Mouse (Mus musculus): Measurements from ENCODE around the gene Sppl2c.

The Sppl2c gene

DNA sequence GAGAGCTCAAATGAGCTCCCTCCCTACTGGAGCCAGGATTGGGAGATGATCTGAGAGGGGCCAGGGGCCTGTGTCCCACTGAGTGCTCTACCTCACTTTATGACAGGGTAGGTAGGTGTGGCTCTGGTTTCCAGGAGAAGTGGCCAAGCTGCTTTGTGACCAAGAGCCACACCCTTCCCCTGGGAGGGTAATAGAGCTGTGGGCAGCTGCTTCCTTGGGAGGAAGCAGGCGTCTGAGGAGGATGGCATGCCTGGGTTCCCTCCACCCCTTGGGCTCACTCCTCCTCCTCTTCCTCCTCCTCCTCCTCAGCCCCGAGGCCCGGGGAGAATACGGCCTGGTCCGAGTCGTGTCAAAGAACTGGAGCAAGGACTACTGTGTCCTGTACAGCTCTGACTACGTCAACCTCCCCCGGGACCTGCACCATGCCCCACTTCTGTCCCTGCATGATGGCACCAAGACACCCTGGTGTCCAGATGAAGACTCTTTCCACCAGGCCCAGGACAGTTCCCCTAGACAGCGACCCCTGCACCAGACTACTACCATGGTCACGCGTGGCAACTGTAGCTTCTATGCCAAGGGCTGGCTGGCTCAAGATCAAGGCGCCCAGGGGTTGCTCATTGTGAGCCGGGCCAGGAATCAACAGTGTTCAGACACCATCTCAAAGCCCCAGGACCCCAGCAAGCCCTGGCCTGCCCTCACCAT is at the start of gene Sppl2c:
Gene Sppl2c (plus strand): TSS at position 193 of the 702 bp plus-strand sequence.
- DNase-seq (ENCODE audit: low read depth, low spot score): no peak

DNA sequence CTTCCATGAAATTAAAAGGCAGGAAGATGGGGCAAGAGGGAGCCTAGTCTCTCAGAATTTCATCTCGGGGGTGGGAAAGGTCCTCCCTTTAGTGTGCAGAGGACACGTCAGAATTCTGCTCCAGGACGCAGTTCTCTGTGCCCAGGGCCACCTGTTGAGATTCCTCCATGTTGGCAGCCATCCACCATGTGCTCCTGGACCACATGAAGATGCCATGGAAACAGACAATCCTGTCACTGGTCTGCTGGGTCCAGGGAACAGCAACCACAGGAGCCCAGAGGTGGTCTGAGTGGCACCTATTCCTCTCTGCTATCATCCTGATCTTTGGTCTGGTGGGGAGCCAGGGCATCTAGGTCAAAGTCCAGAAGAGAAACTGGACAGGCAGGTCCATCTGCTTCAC is 47.2 kb upstream of the Sppl2c start:
- no peak for DNase-seq (ENCODE audit: low read depth, low spot score)

- no peak for DNase-seq (ENCODE audit: low read depth, low spot score)
These were observed 41.2 kb upstream of the Sppl2c start for GRCm38 (mm10) chr11:104144930-104145329.

DNA sequence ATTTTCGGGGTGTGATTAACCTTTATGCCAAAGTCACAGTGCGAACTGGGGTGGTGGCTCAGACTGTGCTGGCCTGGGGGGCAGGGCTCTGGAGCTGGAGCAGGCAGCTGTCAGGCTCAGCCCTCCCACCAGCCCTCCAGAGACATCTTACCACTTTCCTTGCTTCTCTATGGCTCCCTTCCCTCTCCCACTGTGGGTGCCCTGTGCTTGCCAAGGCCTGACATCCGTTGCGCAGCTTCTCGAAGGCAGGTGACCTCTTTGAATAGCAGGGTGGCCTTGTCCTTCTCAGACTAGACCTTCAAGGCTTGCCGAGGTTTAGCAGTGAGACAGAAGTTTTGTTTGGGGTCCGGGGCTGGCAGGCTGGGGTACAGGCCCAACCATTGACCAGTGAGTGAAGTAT is 37.3 kb upstream of the Sppl2c start:
- DNase-seq (ENCODE audit: low read depth, low spot score): no peak

- no peak for DNase-seq (ENCODE audit: low read depth, low spot score)
These were observed 35.2 kb upstream of the Sppl2c start for GRCm38 (mm10) chr11:104150911-104151310.

DNA sequence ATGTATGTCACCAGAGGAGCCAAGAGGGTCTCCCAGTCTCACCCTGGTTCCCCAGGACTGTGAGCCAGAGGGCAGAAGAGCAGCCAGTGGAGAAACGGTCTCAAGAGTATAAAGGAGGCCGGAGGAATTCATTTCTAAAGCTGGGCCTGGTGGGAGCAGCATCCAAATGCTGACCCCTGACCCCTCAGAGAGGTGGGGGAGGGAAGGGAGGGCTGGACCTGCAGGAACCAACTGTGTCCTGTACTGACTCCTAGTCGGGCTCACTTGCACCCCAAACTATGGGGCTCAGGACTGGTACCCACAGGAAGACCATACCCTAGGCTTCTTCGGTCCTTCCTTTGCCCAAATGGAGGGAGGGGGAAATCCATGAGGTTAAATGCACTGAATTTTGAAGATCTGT is 31.8 kb upstream of the Sppl2c start:
- DNase-seq (ENCODE audit: low read depth, low spot score): no peak

DNA sequence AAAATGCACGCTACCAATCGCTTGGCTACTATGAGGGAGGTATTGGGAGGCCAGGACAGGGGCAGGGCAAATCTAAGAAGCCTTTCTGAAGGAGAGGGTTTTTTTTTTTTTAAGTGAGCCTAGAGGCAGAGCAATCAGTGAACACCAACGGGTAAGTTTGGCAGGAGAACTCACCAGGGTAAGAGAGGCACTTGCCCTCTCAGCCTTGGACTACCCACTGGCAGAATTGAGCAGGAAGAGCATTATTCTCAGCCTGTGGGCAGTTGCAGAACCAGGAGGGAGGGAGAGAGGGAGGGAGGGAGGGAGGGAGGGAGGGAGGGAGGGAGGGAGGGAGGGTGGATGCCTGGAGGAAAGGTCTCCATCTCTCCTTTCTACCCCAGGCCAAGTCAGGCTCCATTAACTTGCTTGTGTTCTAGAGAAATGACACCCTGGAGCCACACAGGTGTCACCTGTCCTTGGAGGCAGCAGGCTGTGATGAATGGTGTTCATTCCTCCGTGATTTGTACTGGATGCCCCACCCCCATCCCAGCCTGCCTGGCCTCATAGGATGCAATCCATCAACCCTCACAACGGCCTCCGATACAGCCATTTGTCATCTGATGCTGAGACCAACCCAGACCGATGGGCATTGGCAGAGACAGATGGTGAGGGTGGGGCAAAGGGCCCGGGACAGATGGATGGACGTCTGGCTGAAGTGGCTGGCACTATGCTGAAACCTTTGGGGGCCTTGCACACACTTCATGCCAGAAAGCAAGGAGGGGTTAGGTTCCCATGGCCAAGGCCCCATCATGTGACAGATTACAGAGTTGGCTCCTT is 31.1 kb upstream of the Sppl2c start:
- no peak for DNase-seq (ENCODE audit: low read depth, low spot score)

DNA sequence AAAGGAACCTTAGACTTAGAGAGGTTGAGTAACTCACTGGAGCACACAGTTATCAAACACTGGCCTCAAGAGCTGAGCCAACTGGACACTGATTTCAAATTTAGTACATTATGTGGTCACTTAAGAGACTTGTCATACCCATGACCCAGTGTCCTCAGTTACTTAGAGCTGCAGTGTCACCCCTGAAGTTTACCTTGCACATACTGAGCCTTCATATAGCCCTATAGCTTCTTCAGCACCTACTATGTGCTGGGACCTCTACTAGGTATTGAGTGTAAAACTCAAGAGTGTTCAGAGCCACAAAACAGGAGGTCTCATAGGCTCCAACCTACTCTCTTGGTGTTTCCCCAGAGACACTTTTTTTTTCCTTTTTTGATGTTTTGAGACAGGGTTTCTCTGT is 30.2 kb upstream of the Sppl2c start:
- no peak for DNase-seq (ENCODE audit: low read depth, low spot score)

GRCm38 (mm10) chr11:104156391-104156790 is 29.7 kb upstream of the Sppl2c start:
- no peak for DNase-seq (ENCODE audit: low read depth, low spot score)

DNA sequence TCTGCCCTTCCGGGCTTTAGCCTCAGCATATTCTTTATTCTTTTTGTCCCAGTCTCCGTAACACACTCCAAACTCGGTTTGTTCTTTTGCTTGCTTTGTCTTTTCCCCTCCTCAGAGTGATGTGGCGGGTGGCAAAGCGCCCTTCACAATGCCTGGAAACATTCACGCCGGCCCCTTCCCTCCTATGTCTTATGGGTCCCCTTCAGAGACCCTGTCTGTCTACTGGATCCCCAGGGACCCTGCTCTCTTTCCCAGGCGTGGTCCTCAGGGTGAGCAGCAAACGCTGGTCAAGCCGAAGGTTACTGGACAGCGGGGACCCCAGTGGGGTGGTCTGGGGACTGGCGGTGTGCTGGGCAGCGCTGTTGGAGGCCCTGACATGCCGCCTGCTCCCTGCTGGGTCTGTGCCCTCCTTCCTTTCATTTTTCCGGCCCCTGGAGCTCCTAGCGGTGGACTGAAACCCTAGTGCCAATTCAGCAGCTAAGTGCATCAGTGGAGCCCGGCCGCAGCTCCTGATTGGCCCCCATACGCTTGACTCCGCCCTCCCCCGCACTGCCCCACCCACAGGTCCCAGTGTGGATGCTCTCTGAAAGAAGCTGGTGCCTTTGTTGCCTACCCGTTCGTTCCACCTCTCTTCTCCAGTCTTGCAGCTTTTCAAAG is 28.4 kb upstream of the Sppl2c start:
- DNase-seq (ENCODE audit: low read depth, low spot score): peak; percentile 84

GRCm38 (mm10) chr11:104158260-104158907 is 27.7 kb upstream of the Sppl2c start:
- no peak for DNase-seq (ENCODE audit: low read depth, low spot score)

DNA sequence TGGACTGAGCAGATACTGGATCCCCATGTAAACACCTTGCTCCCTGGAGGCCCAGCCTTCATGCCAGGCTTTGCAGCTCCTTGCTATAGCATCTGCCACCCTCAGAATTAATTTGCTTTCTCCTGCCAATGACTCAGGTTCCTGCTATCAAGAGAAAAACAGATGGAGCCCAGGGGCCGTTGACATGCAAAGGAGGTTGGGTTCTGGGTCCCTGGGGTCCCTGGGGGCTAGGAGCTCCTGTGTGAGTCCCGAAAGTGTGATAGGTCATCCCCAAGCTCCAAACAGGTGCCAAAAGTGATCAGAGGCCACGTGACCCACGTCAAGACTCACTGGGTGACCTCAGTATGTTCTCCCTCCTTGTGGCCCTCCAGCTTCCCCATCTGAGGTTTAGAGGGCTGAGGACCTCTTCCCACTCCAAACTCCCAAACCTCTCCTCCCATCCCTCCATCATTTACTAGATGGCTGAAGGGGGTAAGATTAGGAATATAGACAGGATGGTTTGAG is 26.3 kb upstream of the Sppl2c start:
- no peak for DNase-seq (ENCODE audit: low read depth, low spot score)

DNA sequence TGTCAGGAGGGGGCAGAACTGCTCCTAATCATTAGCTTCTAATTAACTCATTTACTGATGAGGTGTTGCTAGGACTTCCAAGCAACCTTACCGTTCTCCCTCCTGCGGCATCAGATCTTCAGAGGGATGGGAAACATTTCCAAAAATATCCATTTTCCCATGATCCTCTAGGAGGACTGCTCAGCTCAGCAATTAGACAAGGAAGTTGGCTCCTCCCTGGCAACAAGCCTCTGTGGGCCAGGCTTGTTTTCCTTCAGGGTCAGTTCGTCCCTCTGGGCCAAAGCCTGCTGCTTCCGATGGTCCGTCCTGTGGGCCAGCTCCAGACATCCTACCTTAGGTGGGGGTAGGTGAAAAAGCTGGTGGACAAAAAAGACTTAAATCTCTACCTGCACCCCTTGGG is 25.0 kb upstream of the Sppl2c start:
- no peak for DNase-seq (ENCODE audit: low read depth, low spot score)

- DNase-seq (ENCODE audit: low read depth, low spot score): no peak
These were observed 21.9 kb upstream of the Sppl2c start for GRCm38 (mm10) chr11:104164257-104164656.

DNA sequence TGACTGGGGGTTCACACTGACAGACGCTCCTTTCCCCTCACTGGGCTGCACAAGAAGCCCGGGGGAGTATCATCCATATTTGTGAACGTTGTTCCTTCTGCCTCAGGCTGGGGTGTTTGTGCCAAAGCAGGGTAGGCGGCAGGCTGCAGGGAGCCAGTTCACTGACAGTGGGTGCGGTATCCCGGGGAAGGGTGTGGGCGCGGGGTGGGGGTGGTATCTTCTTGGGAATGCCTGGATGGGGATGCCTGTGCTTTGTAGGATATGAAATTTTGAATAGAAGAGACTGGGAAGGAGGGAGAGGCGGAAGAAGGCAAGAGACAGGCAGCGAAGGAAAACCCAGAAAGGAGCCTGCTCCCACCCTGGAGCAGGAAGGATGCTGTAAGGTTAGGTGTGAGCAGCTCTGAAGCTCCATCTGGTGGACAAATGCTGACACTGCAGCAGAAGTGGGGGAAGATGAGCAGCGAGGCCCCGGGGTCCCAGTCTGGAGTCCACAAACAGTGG is 14.8 kb upstream of the Sppl2c start:
- no peak for DNase-seq (ENCODE audit: low read depth, low spot score)

DNA sequence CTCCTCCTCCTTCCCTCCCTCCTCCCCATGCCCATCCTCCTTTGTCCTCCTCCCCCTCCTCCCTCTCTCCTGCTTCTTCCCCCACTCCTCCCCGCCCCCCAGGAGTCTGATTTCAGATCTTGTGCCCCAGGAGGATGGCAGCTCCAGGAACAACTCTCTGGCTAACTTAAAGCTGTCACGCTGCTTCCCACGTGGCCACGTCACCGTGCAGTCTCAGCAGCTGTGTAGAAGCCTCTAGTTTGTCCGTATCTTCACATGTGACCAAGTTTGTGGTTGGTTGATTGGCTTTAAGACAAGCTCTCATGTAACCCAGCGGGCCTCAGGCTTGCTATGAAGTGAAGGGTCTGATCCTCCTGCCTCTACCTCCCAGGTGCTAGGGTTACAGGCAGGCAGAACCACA is 7.2 kb upstream of the Sppl2c start:
- no peak for DNase-seq (ENCODE audit: low read depth, low spot score)

- no peak for DNase-seq (ENCODE audit: low read depth, low spot score)
These were observed 6.3 kb upstream of the Sppl2c start for GRCm38 (mm10) chr11:104179804-104180203.

DNA sequence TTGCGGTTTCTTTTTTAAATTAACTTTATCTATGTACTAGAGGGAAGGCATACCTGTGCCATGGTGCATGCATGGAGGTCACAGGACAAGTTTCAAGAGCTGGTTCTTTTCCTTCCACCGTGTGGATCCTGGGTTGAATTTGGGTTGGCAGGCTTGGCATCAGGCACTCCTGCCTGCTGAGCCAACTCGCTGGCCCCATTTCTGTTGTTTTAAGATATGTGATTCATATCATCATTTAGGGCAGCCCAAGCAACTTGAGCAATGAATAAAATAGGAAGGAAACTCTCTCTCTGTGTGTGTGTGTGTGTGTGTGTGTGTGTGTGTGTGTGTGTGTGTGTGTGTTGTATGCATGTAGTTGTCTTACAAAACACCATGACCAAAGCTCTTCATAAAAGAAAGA is 4.0 kb upstream of the Sppl2c start:
- no peak for DNase-seq (ENCODE audit: low read depth, low spot score)

- no peak for DNase-seq (ENCODE audit: low read depth, low spot score)
These were observed 667 bp downstream of the Sppl2c start for GRCm38 (mm10) chr11:104186837-104187150.

DNA sequence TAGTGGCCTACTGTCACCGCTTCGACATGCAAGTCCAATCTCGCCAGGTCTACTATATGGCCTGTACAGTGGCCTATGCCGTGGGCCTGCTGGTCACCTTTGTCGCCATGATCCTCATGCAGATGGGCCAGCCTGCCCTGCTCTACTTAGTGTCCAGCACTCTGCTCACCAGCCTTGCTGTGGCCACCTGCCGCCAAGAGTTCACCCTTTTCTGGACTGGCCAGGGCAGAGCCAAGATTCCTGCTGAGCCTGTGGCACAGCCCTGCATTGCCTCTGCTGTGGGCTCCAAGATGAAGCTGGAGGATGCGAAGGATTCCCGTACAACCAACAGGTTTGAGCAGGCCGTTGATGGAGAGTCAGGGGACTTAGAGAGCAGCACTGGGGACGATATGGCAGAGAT is 1.6 kb downstream of the Sppl2c start:
- no peak for DNase-seq (ENCODE audit: low read depth, low spot score)

DNA sequence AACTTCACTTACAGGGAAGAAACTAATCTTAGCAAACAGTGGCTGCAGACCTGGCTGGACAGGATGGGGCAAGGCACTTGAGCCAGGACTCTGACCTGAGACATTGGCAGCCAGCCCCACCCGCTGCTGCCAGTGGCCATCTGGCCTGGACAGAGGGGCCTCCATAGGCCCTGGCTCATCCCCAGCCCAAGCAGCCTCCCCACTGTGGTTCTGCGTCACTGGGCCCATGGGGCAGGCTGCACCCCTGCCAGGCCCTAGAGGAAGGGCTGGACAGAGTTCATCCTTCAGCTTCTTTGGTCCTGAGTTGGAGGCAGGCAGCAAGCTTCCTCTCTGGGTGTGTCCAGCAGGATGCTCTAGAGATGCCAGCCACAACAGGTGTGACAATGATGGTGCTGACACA is 3.9 kb downstream of the Sppl2c start:
- no peak for DNase-seq (ENCODE audit: low read depth, low spot score)

DNA sequence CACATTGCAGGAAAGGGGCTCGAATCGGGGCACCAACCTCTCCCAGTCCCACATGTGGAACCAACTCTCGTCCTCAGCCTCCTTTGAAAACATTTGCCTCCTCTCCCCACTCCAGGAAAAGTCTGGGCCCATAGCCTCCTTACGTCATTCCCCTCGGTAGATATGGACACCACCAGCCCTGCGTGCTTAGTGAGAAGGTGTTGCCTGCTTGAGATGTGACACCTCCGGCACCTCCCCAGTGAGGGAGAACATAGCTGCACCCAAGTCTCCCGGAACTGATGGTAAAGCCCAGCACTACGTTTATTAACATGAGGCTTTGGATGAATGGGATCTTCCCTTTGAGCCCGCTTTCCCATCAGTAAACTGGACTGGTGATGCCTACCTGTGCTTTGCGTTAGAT is 9.3 kb downstream of the Sppl2c start:
- no peak for DNase-seq (ENCODE audit: low read depth, low spot score)

All from brain, embryonic 18.5 days (tissue).